Mouse (Mus musculus): ENCODE data around the gene Ramac. TPM values are rescaled to one million over a fixed set of nuclear protein-coding genes. Genes with fewer than 3 reads are reported as not detected.

Gene Ramac
- polyA plus RNA-seq, 1 experiment = 40.6 TPM

GRCm38 (mm10) chr7:81772786-81773539 lies 10.2 kb downstream of the Ramac start:
- TF ChIP-seq EP300 (IDR thresholded peaks at IDR 0.05; ENCODE audit: insufficient read depth, low read depth, low read length) (no peak), POLR2A (IDR thresholded peaks at IDR 0.05; ENCODE audit: insufficient read depth, low read length) (no peak), CTCF (IDR thresholded peaks at IDR 0.05; ENCODE audit: low read depth, low read length) (no peak)
- no peaks in the 10 kb centered on the region; the same call in 1 of the 2 replicates for H3K36me3 ChIP-seq (ENCODE audit: control insufficient read depth, insufficient read depth, low read length, poor library complexity, severe bottlenecking)
- no peak overlapping the region for H3K4me3 ChIP-seq (ENCODE audit: low read depth, low read length)
- no peaks in the 10 kb centered on the region for H3K27me3 ChIP-seq (ENCODE audit: control insufficient read depth, insufficient read depth, low read length, poor library complexity, severe bottlenecking)
- no peak overlapping the region for H3K9ac ChIP-seq (ENCODE audit: low read depth, poor library complexity, severe bottlenecking)
- no peaks in the 10 kb centered on the region for H3K9me3 ChIP-seq (replicated peaks; ENCODE audit: control insufficient read depth, insufficient read depth, low read length, poor library complexity, severe bottlenecking)
- no peak overlapping the region for H3K27ac ChIP-seq (ENCODE audit: insufficient read depth, low read length)
- H3K4me1 ChIP-seq (ENCODE audit: control insufficient read depth, insufficient read depth, low read length) = no peaks in the 10 kb centered on the region

DNA sequence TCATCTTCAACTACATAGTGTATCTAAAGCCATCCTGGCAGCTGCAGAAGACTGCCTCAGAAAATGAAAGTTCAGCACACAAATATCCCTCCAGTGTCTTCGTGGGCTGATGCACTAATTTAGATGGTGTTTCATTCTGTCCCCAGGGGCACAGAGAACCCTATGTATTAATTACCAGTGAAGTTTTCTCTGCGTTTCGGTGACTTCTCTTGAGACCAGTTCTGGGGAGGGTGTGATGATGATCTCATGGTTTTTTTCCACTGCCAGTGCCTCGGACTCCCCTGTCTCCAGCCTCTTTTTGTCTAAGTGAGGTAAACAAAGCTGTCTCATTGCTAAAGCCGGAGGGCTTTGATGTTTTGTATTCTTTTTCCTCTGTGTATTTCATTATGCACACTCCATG lies 12.6 kb downstream of the Ramac start:
- H3K4me3 ChIP-seq (ENCODE audit: low read depth, low read length) = no peak overlapping the region
- no peaks in the 10 kb centered on the region for H3K9me3 ChIP-seq (replicated peaks; ENCODE audit: control insufficient read depth, insufficient read depth, low read length, poor library complexity, severe bottlenecking)
- no peak for TF ChIP-seq CTCF (IDR thresholded peaks at IDR 0.05; ENCODE audit: low read depth, low read length)
- no peak for TF ChIP-seq EP300 (IDR thresholded peaks at IDR 0.05; ENCODE audit: insufficient read depth, low read depth, low read length)
- no peak for TF ChIP-seq POLR2A (IDR thresholded peaks at IDR 0.05; ENCODE audit: insufficient read depth, low read length)
- no peaks in the 10 kb centered on the region for H3K36me3 ChIP-seq (ENCODE audit: control insufficient read depth, insufficient read depth, low read length, poor library complexity, severe bottlenecking)
- no peak overlapping the region for H3K9ac ChIP-seq (ENCODE audit: low read depth, poor library complexity, severe bottlenecking)
- no peak overlapping the region for H3K27ac ChIP-seq (ENCODE audit: insufficient read depth, low read length)
- H3K4me1 ChIP-seq (ENCODE audit: control insufficient read depth, insufficient read depth, low read length) = no peaks in the 10 kb centered on the region
- no peaks in the 10 kb centered on the region for H3K27me3 ChIP-seq (ENCODE audit: control insufficient read depth, insufficient read depth, low read length, poor library complexity, severe bottlenecking)

GRCm38 (mm10) chr7:81777667-81778218 lies 15.0 kb downstream of the Ramac start:
- no peak overlapping the region for H3K4me3 ChIP-seq (ENCODE audit: low read depth, low read length)
- peaks cover 6% of the 10 kb centered on the region for H3K9me3 ChIP-seq (replicated peaks; ENCODE audit: control insufficient read depth, insufficient read depth, low read length, poor library complexity, severe bottlenecking)
- TF ChIP-seq EP300 (IDR thresholded peaks at IDR 0.05; ENCODE audit: insufficient read depth, low read depth, low read length) (no peak), CTCF (IDR thresholded peaks at IDR 0.05; ENCODE audit: low read depth, low read length) (peak; percentile 11)
- H3K4me1 ChIP-seq (ENCODE audit: control insufficient read depth, insufficient read depth, low read length) = no peaks in the 10 kb centered on the region
- H3K36me3 ChIP-seq (ENCODE audit: control insufficient read depth, insufficient read depth, low read length, poor library complexity, severe bottlenecking) = peaks cover 5% of the 10 kb centered on the region; the same call in 1 of the 2 replicates
- no peaks in the 10 kb centered on the region for H3K27me3 ChIP-seq (ENCODE audit: control insufficient read depth, insufficient read depth, low read length, poor library complexity, severe bottlenecking)
- H3K27ac ChIP-seq (ENCODE audit: insufficient read depth, low read length) = no peak overlapping the region
- H3K9ac ChIP-seq (ENCODE audit: low read depth, poor library complexity, severe bottlenecking) = no peak overlapping the region

DNA sequence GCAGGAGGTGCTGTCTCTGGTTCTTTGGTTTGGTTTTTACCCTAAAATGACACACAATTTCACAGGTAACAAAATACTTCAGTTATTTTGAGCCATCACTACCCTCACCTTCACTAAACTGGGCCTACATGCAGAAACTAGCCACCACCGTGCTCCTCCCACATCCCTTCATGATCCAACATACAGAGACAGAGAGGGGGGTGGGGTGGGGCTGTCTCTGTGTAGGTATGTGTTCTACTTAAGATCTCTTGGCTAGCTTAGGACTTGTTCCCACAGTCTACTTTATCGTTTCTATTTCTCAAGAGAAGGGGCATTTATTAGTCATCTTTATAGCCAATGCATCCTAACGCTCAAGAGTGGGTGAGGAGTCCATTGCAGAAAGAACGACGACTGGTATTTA lies 25.8 kb downstream of the Ramac start:
- peak overlapping the region; percentile 76 for H3K4me3 ChIP-seq (ENCODE audit: low read depth, low read length)
- no peaks in the 10 kb centered on the region for H3K36me3 ChIP-seq (ENCODE audit: control insufficient read depth, insufficient read depth, low read length, poor library complexity, severe bottlenecking)
- no peak for TF ChIP-seq POLR2A (IDR thresholded peaks at IDR 0.05; ENCODE audit: insufficient read depth, low read length)
- TF ChIP-seq CTCF (IDR thresholded peaks at IDR 0.05; ENCODE audit: low read depth, low read length) = no peak
- TF ChIP-seq EP300 (IDR thresholded peaks at IDR 0.05; ENCODE audit: insufficient read depth, low read depth, low read length) = no peak
- no peaks in the 10 kb centered on the region for H3K4me1 ChIP-seq (ENCODE audit: control insufficient read depth, insufficient read depth, low read length)
- H3K27ac ChIP-seq (ENCODE audit: insufficient read depth, low read length) = peak overlapping the region; percentile 48
- no peaks in the 10 kb centered on the region for H3K9me3 ChIP-seq (replicated peaks; ENCODE audit: control insufficient read depth, insufficient read depth, low read length, poor library complexity, severe bottlenecking)
- peak overlapping the region; percentile 28 for H3K9ac ChIP-seq (ENCODE audit: low read depth, poor library complexity, severe bottlenecking)
- H3K27me3 ChIP-seq (ENCODE audit: control insufficient read depth, insufficient read depth, low read length, poor library complexity, severe bottlenecking) = no peaks in the 10 kb centered on the region

GRCm38 (mm10) chr7:81789095-81789757 lies 26.5 kb downstream of the Ramac start, which contains the start of gene 3110040N11Rik:
Gene 3110040N11Rik, minus strand, starts transcription at chr7:81789478.
- H3K27ac ChIP-seq (ENCODE audit: insufficient read depth, low read length) = peak within 1 kb of the TSS; percentile 48
- TF ChIP-seq CTCF (IDR thresholded peaks at IDR 0.05; ENCODE audit: low read depth, low read length) (peak; percentile 28), POLR2A (IDR thresholded peaks at IDR 0.05; ENCODE audit: insufficient read depth, low read length) (peak; percentile 76), EP300 (IDR thresholded peaks at IDR 0.05; ENCODE audit: insufficient read depth, low read depth, low read length) (no peak)
- peak within 1 kb of the TSS; percentile 28 for H3K9ac ChIP-seq (ENCODE audit: low read depth, poor library complexity, severe bottlenecking)
- no peaks in the 10 kb centered on the region for H3K27me3 ChIP-seq (ENCODE audit: control insufficient read depth, insufficient read depth, low read length, poor library complexity, severe bottlenecking)
- H3K36me3 ChIP-seq (ENCODE audit: control insufficient read depth, insufficient read depth, low read length, poor library complexity, severe bottlenecking) = peaks cover 3% of the 10 kb centered on the region; the same call in 1 of the 2 replicates
- no peaks in the 10 kb centered on the region for H3K9me3 ChIP-seq (replicated peaks; ENCODE audit: control insufficient read depth, insufficient read depth, low read length, poor library complexity, severe bottlenecking)
- H3K4me1 ChIP-seq (ENCODE audit: control insufficient read depth, insufficient read depth, low read length) = no peaks in the 10 kb centered on the region
- H3K4me3 ChIP-seq (ENCODE audit: low read depth, low read length) = peak within 1 kb of the TSS; percentile 76
